Mouse (Mus musculus): ENCODE measurements around the gene Limd2. TPM values are rescaled to one million over a fixed set of nuclear protein-coding genes. Genes with fewer than 3 reads are reported as not detected.
"Not testable (repeated sequence)": the region's sequence is repeated elsewhere in the genome, so short reads cannot be mapped to it uniquely, and the experiment has no call there.

The Limd2 gene
- polyA plus RNA-seq, 1 experiment = 48.3 TPM

DNA sequence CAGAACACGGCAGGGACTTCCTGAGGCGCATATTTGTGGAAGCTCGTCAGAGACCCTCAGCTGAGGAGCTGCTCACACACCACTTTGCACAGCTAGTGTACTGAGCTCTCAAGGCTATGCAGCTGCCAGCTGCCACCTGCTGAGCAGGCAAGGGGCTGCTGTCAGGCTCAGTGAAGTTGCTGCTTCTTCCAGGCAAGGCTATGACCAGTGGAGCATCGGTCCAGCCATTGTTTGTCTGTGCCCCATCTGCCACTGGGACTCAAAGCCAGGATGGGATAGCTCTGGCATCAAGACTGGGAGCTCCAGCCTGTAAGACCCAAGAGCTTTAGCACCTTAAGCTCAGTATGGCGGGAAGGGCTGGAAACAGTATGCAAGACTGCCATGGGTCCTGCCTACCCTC is 6.6 kb downstream of the Limd2 start:
- H3K27ac ChIP-seq (ENCODE audit: insufficient read depth, low read depth, low read length) = no peak overlapping the region
- H3K27me3 ChIP-seq (replicated peaks; ENCODE audit: control insufficient read depth, insufficient read depth, low read length) = no peaks in the 10 kb centered on the region
- peaks cover 6% of the 10 kb centered on the region; the same call in 1 of the 2 replicates for H3K4me1 ChIP-seq (ENCODE audit: control insufficient read depth, insufficient read depth, low read length)
- 82% methylated on average over 5 of the region's 5 CpGs for WGBS
- TF ChIP-seq POLR2A (IDR thresholded peaks at IDR 0.05; ENCODE audit: low read depth, low read length) (no peak), CTCF (conservative IDR thresholded peaks at IDR 0.05; ENCODE audit: insufficient read depth, insufficient read length, low read depth, low read length) (no peak)
- H3K4me3 ChIP-seq (ENCODE audit: insufficient read depth, low read depth, low read length) = no peak overlapping the region
- peaks cover 3% of the 10 kb centered on the region; the same call in 1 of the 2 replicates for H3K36me3 ChIP-seq (ENCODE audit: control insufficient read depth, insufficient read depth, low read length)
- no peak for DNase-seq

DNA sequence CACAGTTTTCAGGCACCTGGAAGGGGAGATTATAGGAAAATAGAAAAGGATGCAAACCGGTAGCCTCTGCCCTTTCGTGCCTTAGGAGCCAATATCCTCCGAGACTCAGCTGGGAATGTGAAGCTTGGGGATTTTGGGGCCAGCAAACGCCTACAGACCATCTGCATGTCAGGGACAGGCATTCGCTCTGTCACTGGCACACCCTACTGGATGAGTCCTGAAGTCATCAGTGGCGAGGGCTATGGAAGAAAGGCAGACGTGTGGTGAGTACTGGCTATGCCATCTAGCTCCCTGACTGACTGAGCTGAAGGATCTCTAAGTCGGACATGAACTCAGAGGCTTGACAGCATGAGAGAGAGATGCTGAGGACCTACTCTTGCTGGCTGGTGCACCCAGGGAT is 8.5 kb downstream of the Limd2 start:
- H3K4me1 ChIP-seq (ENCODE audit: control insufficient read depth, insufficient read depth, low read length) = peaks cover 3% of the 10 kb centered on the region; the same call in 1 of the 2 replicates
- DNase-seq = no peak
- no peak for TF ChIP-seq POLR2A (IDR thresholded peaks at IDR 0.05; ENCODE audit: low read depth, low read length)
- no peak overlapping the region for H3K27ac ChIP-seq (ENCODE audit: insufficient read depth, low read depth, low read length)
- H3K4me3 ChIP-seq (ENCODE audit: insufficient read depth, low read depth, low read length) = no peak overlapping the region
- H3K27me3 ChIP-seq (replicated peaks; ENCODE audit: control insufficient read depth, insufficient read depth, low read length) = no peaks in the 10 kb centered on the region
- H3K36me3 ChIP-seq (ENCODE audit: control insufficient read depth, insufficient read depth, low read length) = peaks cover 3% of the 10 kb centered on the region; the same call in 1 of the 2 replicates
- 82% methylated on average over 8 of the region's 8 CpGs for WGBS

DNA sequence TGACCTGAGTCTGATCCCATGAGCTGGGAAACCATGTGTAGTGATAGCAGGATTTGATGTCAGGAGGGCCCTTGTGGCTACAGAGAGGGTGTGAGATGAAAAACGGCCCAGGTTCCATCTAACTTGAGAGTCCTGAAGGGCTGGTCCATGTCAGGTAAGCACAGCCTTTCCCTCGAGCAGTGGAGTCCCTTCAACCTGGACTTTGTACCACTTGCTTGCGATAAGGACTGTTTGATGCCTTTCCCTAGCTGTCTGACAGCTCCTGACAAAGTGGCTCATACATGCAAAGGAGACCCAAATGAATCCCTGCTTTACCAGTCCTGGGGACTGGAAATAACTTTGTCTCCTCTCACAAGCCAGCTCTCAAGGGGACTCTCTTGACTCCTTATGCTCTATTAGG is 9.4 kb downstream of the Limd2 start:
- WGBS = 75% methylated on average over 3 of the region's 3 CpGs

DNA sequence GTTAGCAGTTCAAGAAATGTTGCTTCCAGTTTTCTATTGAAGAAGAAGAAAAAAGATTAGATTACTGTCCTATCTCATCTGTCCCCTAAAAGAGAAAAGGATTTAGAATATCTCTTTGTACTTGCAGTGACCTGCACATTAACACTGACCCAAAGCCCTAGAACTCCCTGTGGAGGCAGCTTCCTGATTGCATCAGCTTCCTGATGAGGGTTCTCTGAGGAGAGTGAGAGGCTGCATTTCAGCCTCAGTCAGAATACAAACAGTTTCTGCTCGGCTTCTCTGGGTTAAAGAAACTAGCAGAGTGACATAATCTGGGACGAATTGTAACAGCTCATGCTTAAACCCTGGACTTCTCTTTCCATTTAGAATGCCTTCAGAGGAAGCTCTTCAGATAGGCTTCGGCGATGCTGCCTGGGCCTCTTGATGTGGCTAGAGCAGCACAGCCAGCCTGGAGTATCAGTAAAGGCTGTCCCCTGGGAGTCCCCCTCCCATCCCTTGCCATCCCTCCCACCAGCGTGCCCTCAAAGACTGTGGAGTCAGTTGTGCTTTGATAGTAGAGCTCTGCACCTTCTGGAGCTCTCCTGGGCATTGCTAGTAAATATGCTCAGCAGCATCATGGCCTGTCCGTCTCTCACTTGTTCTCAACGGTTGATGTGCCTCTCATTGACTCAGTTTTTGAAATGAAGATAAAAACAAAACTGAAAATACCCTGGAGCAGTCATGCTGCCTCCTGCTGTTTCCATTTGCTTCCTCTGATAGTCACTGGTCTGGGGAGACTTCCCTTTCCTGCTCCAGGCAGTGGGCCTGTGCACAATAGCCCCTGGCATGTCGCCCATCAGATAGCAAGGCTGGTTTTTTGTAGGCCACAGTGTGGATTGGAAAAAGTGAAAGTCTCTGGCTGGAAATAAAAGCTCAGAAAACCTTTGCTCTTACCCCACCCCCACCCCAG is 25.8 kb downstream of the Limd2 start:
- 39% methylated on average over 8 of the region's 8 CpGs for WGBS
- peak; percentile 95 for DNase-seq
- Histone ChIP-seq H3K4me3 (ENCODE audit: insufficient read depth, low read depth, low read length) (peak overlapping the region; percentile 19), H3K27me3 (replicated peaks; ENCODE audit: control insufficient read depth, insufficient read depth, low read length) (no peaks in the 10 kb centered on the region), H3K27ac (ENCODE audit: insufficient read depth, low read depth, low read length) (peak overlapping the region; percentile 74), H3K36me3 (ENCODE audit: control insufficient read depth, insufficient read depth, low read length) (peaks cover 2% of the 10 kb centered on the region; the same call in 1 of the 2 replicates), H3K4me1 (ENCODE audit: control insufficient read depth, insufficient read depth, low read length) (no peaks in the 10 kb centered on the region)
- TF ChIP-seq CTCF (conservative IDR thresholded peaks at IDR 0.05; ENCODE audit: insufficient read depth, insufficient read length, low read depth, low read length) = 0 out of 2 replicates have a peak, but pooled peaks have one; percentile 12
- TF ChIP-seq POLR2A (IDR thresholded peaks at IDR 0.05; ENCODE audit: low read depth, low read length) = no peak

More for the DNA sequence above, 9.4 kb downstream of the Limd2 start:
- peaks cover 3% of the 10 kb centered on the region; the same call in 1 of the 2 replicates for H3K4me1 ChIP-seq (ENCODE audit: control insufficient read depth, insufficient read depth, low read length)
- H3K27ac ChIP-seq (ENCODE audit: insufficient read depth, low read depth, low read length) = no peak overlapping the region
- no peak for DNase-seq
- no peak for TF ChIP-seq POLR2A (IDR thresholded peaks at IDR 0.05; ENCODE audit: low read depth, low read length)
- H3K36me3 ChIP-seq (ENCODE audit: control insufficient read depth, insufficient read depth, low read length) = peaks cover 3% of the 10 kb centered on the region; the same call in 1 of the 2 replicates
- no peak overlapping the region for H3K4me3 ChIP-seq (ENCODE audit: insufficient read depth, low read depth, low read length)
- no peaks in the 10 kb centered on the region for H3K27me3 ChIP-seq (replicated peaks; ENCODE audit: control insufficient read depth, insufficient read depth, low read length)

DNA sequence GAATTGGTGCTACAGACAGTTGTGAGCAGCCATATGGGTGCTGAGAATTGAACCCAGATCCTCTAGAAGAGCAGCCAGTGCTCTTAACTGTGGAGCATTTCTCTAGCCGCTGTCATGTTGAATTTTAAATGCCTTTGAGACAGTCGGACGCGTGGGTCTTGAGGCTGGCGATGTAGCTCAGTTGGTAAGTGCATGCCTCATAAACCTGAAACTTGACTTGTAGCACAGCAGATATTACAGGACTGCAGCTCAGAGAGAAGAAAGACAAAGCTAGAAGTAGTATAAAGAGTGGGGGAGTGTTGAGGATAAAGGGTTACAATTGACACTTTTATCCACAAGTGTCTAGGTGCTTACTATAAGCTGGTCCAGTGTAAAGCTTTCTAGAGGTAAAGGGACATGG is 28.1 kb downstream of the Limd2 start:
- no peaks in the 10 kb centered on the region for H3K27me3 ChIP-seq (replicated peaks; ENCODE audit: control insufficient read depth, insufficient read depth, low read length)
- no peak for DNase-seq

DNA sequence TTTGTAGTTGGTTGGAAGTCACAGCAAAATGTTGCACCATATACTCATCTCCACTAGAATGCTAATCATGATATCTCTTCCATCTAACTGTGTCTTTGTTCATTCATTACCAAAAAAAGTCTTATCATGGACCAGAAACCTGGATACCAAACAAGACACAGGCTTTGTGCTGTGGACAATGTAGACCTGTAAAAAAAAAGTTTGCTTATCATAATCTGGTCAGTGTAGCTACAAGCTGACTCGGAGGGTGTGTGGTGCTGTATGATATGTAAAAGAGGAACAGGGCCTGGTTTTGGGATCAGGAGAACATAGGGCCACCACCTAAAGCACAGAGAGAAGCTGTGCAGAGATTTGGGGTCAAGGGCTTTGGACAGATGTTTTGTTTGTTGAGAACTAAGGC is 31.2 kb downstream of the Limd2 start:
- Histone ChIP-seq H3K4me1 (ENCODE audit: control insufficient read depth, insufficient read depth, low read length) (no peaks in the 10 kb centered on the region), H3K27me3 (replicated peaks; ENCODE audit: control insufficient read depth, insufficient read depth, low read length) (no peaks in the 10 kb centered on the region), H3K4me3 (ENCODE audit: insufficient read depth, low read depth, low read length) (no peak overlapping the region), H3K27ac (ENCODE audit: insufficient read depth, low read depth, low read length) (no peak overlapping the region), H3K36me3 (ENCODE audit: control insufficient read depth, insufficient read depth, low read length) (peaks cover 4% of the 10 kb centered on the region; the same call in 1 of the 2 replicates)
- WGBS = 94% methylated on average over 1 of the region's 1 CpGs
- DNase-seq = no peak
- no peak for TF ChIP-seq POLR2A (IDR thresholded peaks at IDR 0.05; ENCODE audit: low read depth, low read length)
- no peak for TF ChIP-seq CTCF (conservative IDR thresholded peaks at IDR 0.05; ENCODE audit: insufficient read depth, insufficient read length, low read depth, low read length)

More for the DNA sequence above, 28.1 kb downstream of the Limd2 start:
- no peak for TF ChIP-seq CTCF (conservative IDR thresholded peaks at IDR 0.05; ENCODE audit: insufficient read depth, insufficient read length, low read depth, low read length)
- no peak for TF ChIP-seq POLR2A (IDR thresholded peaks at IDR 0.05; ENCODE audit: low read depth, low read length)
- WGBS = 65% methylated on average over 5 of the region's 5 CpGs
- Histone ChIP-seq H3K27ac (ENCODE audit: insufficient read depth, low read depth, low read length) (no peak overlapping the region), H3K4me1 (ENCODE audit: control insufficient read depth, insufficient read depth, low read length) (no peaks in the 10 kb centered on the region), H3K4me3 (ENCODE audit: insufficient read depth, low read depth, low read length) (no peak overlapping the region), H3K36me3 (ENCODE audit: control insufficient read depth, insufficient read depth, low read length) (peaks cover 2% of the 10 kb centered on the region; the same call in 1 of the 2 replicates)

DNA sequence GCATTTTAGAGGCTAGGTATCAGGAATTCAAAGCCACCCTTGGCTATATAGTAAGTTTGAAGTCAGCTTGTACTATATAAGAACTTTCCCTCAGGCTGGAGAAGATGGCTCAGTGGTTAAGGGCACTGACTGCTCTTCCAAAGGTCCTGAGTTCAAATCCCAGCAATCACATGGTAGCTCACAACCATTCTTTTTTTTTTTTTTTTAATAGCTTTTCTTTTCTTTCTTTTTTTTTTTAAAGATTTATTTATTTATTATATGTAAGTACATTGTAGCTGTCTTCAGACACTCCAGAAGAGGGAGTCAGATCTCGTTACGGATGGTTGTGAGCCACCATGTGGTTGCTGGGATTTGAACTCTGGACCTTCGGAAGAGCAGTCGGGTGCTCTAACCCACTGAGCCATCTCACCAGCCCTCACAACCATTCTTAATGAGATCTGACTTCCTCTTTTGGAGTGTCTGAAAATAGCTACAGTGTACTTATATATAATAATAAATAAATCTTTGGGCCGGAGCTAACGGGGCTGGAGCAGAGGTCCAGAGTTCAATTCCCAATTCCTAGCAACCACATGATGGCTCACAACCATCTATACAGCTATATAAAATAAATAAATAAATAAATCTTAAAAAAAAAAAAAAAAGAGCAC is 33.8 kb downstream of the Limd2 start:
- H3K36me3 ChIP-seq (ENCODE audit: control insufficient read depth, insufficient read depth, low read length); H3K4me1 ChIP-seq (ENCODE audit: control insufficient read depth, insufficient read depth, low read length); H3K27ac ChIP-seq (ENCODE audit: insufficient read depth, low read depth, low read length); DNase-seq; H3K27me3 ChIP-seq (replicated peaks; ENCODE audit: control insufficient read depth, insufficient read depth, low read length); H3K4me3 ChIP-seq (ENCODE audit: insufficient read depth, low read depth, low read length): not testable (repeated sequence)
- WGBS = 90% methylated on average over 6 of the region's 6 CpGs

Measured in kidney, adult 2 months (tissue).